Mouse (Mus musculus) C2C12 (cell line): ENCODE measurements around the gene E2f1. TPM values are rescaled to one million over a fixed set of nuclear protein-coding genes. Genes with fewer than 3 reads are reported as not detected.

ENCODE experiments used
- H3K27me3 ChIP-seq: one replicate; pipeline ENCODE4 v1.6.1; 2011; ENCODE audit not compliant: control insufficient read depth, insufficient read depth, insufficient read length
- H3K36me3 ChIP-seq: one replicate; pipeline ENCODE4 v1.6.1; 2011; ENCODE audit not compliant: control insufficient read depth, insufficient read depth
- H3K4me3 ChIP-seq: one replicate; pipeline ENCODE4 v1.5.1; 2011; ENCODE audit warnings: mild to moderate bottlenecking, control low read depth; ENCODE audit not compliant: poor library complexity, insufficient read depth, severe bottlenecking
- H3K79me2 ChIP-seq: one replicate; pipeline ENCODE4 v1.6.1; 2011; ENCODE audit not compliant: control insufficient read depth, insufficient read depth
- H3K79me3 ChIP-seq: one replicate; pipeline ENCODE4 v1.6.1; 2011; ENCODE audit warnings: low read depth, control low read depth
- H3ac ChIP-seq: one replicate; pipeline ENCODE3; 2011; ENCODE audit warnings: low read depth; ENCODE audit not compliant: control insufficient read depth, insufficient read length
- CEBPB ChIP-seq: IDR thresholded peaks from one replicate; pipeline ENCODE4 v1.6.1; 2011; ENCODE audit warnings: low read depth, mild to moderate bottlenecking, control low read depth, moderate library complexity
- CTCF ChIP-seq: IDR thresholded peaks from one replicate; pipeline ENCODE4 v1.5.1; 2011; ENCODE audit not compliant: control insufficient read depth, insufficient read depth, insufficient read length
- FOSL1 ChIP-seq: IDR thresholded peaks from one replicate; pipeline ENCODE4 v1.8.0; 2011; ENCODE audit warnings: mild to moderate bottlenecking, low read length; ENCODE audit not compliant: poor library complexity, insufficient read depth, severe bottlenecking
- MAX ChIP-seq: IDR thresholded peaks from one replicate; pipeline ENCODE4 v1.6.1; 2011; ENCODE audit warnings: mild to moderate bottlenecking, control low read depth
- MYOD1 ChIP-seq: IDR thresholded peaks from one replicate; pipeline ENCODE4 v1.6.1; 2011; ENCODE audit warnings: low read depth; ENCODE audit not compliant: control insufficient read depth, insufficient read length
- MYOG ChIP-seq: IDR thresholded peaks from one replicate; pipeline ENCODE4 v1.6.1; 2011; ENCODE audit not compliant: control insufficient read depth, insufficient read length; ENCODE audit errors: extremely low read depth
- USF1 ChIP-seq: IDR thresholded peaks from one replicate; pipeline ENCODE4 v1.6.1; 2011; ENCODE audit warnings: low read depth, mild to moderate bottlenecking, control low read depth, moderate library complexity
- long read RNA-seq, 2 experiments: library from polyadenylated mRNA; unstranded; transcript quantifications; one replicate each; pipeline ENCODE4 v2.0.0; 2019 to 2020
- polyA plus RNA-seq: library from polyadenylated mRNA; unstranded; fragments of >200 nt; fragmentation: generic; extraction: Trizol; gene quantifications from one replicate; pipeline ENCODE4 v1.2.1, GENCODE M21; 2012; ENCODE audit warnings: missing spikeins

Gene E2f1
- polyA plus RNA-seq, result 33.3 TPM
- long read RNA-seq, experiment 1, transcript E2f1-201 (7 exons, 2,755 nt), result major isoform, 5 of 12 reads
- long read RNA-seq, experiment 1, partial matches to known transcripts, result 2 of 12 reads
- long read RNA-seq, experiment 1, other reads (novel, unspliced or antisense), result 4 of 12 reads
- long read RNA-seq, experiment 2, transcript E2f1-202 (7 exons, 2,732 nt), result major isoform, 21 of 39 reads
- long read RNA-seq, experiment 2, transcript E2f1-201 (7 exons, 2,755 nt), result minor isoform, 14 of 39 reads
- long read RNA-seq, experiment 2, partial matches to known transcripts, result 2 of 39 reads
- long read RNA-seq, experiment 2, other reads (novel, unspliced or antisense), result 2 of 39 reads

DNA sequence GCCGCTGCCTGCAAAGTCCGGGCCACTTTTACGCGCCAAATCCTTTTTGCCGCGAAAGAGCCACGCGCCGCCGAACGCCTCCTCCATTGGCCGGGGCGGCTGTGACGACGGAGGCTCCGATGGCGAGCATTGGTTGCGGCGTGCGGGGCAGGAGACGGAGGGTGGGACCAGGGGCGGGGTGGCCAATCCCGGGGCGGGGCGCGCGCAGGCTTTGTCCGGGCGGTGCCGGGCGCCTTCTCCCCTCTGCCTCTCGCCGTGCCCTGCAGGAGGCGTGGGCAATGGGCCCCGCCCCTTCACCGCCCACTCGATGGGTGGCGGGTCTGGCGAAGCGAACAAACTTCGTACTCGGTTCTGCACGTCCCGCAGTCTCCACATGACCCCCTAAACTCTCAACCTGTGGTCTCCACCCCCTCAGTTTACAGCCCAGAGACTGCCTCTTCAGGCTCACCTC, at the start of gene E2f1:
E2f1 (minus strand) TSS at position 57 of the 451 bp plus-strand sequence.
- peak; percentile 50 for TF ChIP-seq USF1
- peak; percentile 65 for TF ChIP-seq MAX
- no peak for TF ChIP-seq MYOD1
- H3K27me3 ChIP-seq, result no peaks in the 10 kb centered on the region
- H3K36me3 ChIP-seq, result no peaks in the 10 kb centered on the region
- peaks cover 19% of the 10 kb centered on the region for H3K79me3 ChIP-seq
- peak within 1 kb of the TSS; percentile 50 for H3K4me3 ChIP-seq
- peaks cover 44% of the 10 kb centered on the region for H3K79me2 ChIP-seq
- H3ac ChIP-seq, result peak within 1 kb of the TSS; percentile 90

DNA sequence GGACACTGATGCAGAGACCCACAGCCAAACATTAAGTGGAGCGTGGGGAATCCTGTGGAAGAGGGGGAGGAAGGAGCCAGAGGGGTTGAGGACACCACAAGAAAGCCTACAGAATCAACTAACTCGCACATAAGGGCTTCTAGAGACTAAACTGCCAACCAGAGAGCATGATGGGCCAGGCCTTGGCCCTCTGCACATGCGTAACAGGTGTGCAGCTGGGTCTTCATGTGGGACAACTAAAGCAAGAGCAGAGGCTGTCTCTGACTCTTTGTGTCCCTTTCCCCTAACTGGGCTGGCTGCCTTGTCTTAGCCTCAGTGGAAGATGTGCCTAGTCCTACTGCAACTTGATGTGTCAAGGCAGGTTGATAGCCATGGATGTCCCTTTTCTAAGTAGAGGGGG, 47.4 kb upstream of the E2f1 start:
- Histone ChIP-seq H3K36me3 (no peaks in the 10 kb centered on the region), H3K79me2 (no peaks in the 10 kb centered on the region), H3ac (no peak overlapping the region), H3K27me3 (no peaks in the 10 kb centered on the region), H3K4me3 (no peak overlapping the region), H3K79me3 (no peaks in the 10 kb centered on the region)
- no peak for TF ChIP-seq MAX
- no peak for TF ChIP-seq MYOD1
- no peak for TF ChIP-seq USF1
- no peak for TF ChIP-seq CTCF
- TF ChIP-seq FOSL1, result no peak
- no peak for TF ChIP-seq CEBPB
- TF ChIP-seq MYOG, result no peak

GRCm38 (mm10) chr2:154615674-154616073, 46.0 kb upstream of the E2f1 start:
- H3K36me3 ChIP-seq, result no peaks in the 10 kb centered on the region
- no peaks in the 10 kb centered on the region for H3K79me2 ChIP-seq
- TF ChIP-seq MYOG, result no peak
- TF ChIP-seq USF1, result no peak
- no peak for TF ChIP-seq MYOD1
- TF ChIP-seq MAX, result no peak
- no peak for TF ChIP-seq FOSL1
- H3ac ChIP-seq, result no peak overlapping the region
- no peaks in the 10 kb centered on the region for H3K79me3 ChIP-seq
- no peaks in the 10 kb centered on the region for H3K27me3 ChIP-seq
- H3K4me3 ChIP-seq, result no peak overlapping the region

GRCm38 (mm10) chr2:154614841-154615576, 45.3 kb upstream of the E2f1 start:
- Histone ChIP-seq H3K36me3 (no peaks in the 10 kb centered on the region), H3K27me3 (no peaks in the 10 kb centered on the region), H3K4me3 (no peak overlapping the region), H3K79me3 (no peaks in the 10 kb centered on the region), H3ac (no peak overlapping the region), H3K79me2 (no peaks in the 10 kb centered on the region)
- TF ChIP-seq MAX, result no peak
- TF ChIP-seq USF1, result no peak
- TF ChIP-seq MYOG, result no peak
- no peak for TF ChIP-seq MYOD1
- TF ChIP-seq CTCF, result no peak
- no peak for TF ChIP-seq FOSL1
- TF ChIP-seq CEBPB, result no peak

DNA sequence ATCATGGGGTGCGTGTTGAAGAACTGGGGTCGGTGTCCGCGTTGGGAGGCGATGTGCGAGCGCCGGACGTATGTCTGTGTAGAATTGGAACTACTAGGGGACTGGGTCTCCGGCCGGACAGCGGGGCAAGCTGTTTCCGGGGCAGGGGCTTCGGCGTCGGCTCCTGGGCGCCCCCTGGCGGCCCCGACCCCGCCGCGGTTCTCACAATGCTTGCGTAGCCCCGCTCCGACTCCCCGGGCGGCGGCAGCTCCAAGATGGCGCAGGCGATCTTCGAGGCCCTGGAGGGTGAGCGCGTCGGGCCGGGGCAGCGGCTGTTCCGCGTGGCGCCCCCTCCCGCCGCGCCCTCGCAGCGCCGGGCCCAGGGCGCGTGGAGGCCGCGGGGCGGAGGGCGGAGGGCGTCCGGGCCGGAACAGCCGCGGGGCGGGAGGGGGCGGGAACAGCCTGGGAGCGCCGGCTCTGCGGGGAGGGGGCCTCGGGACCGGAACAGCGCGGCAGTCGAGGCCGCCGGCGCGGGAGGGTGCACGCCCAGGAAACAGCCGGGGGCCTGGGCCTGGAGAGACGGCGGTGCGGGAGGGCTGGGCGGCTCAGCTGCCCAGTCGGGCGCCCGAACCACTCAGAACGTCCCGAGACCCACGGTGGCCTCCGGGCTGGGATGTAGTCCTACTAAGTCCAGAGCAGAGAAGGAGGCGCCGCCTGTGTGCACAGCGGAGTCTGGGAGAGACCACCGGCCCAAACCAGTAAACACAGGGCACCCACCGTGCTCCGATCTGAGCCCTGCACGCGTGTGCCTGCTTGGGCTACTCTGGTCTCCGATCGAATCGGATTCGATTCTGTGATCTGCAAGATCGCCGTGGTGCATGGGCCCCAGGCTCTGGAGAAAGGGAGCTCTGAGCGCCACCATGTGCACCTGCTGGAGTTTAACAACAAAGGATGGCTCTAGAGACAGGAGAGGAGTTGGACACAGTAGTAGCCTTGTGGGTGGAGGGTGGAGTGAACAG, 43.7 kb upstream of the E2f1 start, which contains the start of the genes Zfp341 and 4930519P11Rik:
Zfp341 (plus strand) TSS at position 180 of the 998 bp plus-strand sequence.
4930519P11Rik (minus strand) TSS at position 320 of the 998 bp plus-strand sequence.
- TF ChIP-seq MYOG (no peak), CTCF (peak; percentile 90), MAX (peak; percentile 70)
- no peaks in the 10 kb centered on the region for H3K79me3 ChIP-seq
- H3K27me3 ChIP-seq, result peaks cover 5% of the 10 kb centered on the region
- H3ac ChIP-seq, result peak within 1 kb of the TSS; percentile 85
- peak within 1 kb of the TSS; percentile 46 for H3K4me3 ChIP-seq
- no peaks in the 10 kb centered on the region for H3K79me2 ChIP-seq
- H3K36me3 ChIP-seq, result no peaks in the 10 kb centered on the region
